Mouse (Mus musculus) layer of hippocampus, adult 9-10 months (tissue): ENCODE results near the gene E2f4.

Source experiments
- DNase-seq: peaks from one replicate; pipeline ENCODE4 v3.0.0; 2022; ENCODE audit warnings: low spot score

The E2f4 gene

GRCm38 (mm10) chr8:105294776-105295175 is 2.7 kb upstream of the E2f4 start:
- DNase-seq: no peak

- DNase-seq: no peak
These were observed 2.2 kb upstream of the E2f4 start for GRCm38 (mm10) chr8:105295256-105295655.

- DNase-seq: no peak
These were observed 1.4 kb upstream of the E2f4 start, which contains the start of gene Exoc3l for GRCm38 (mm10) chr8:105295895-105296573. TSS of gene Exoc3l (minus strand) at chr8:105296101.

- DNase-seq: no peak
These were observed 1.1 kb downstream of the E2f4 start for GRCm38 (mm10) chr8:105298351-105299252.

GRCm38 (mm10) chr8:105299962-105300361 is 2.5 kb downstream of the E2f4 start:
- DNase-seq: no peak

- DNase-seq: no peak
These were observed 5.9 kb downstream of the E2f4 start for GRCm38 (mm10) chr8:105303396-105303795.

GRCm38 (mm10) chr8:105303874-105304273 is 6.4 kb downstream of the E2f4 start:
- DNase-seq: no peak

GRCm38 (mm10) chr8:105304325-105305210 is 7.1 kb downstream of the E2f4 start:
- no peak for DNase-seq

- DNase-seq: no peak
These were observed 8.0 kb downstream of the E2f4 start, which contains the start of gene Elmo3 for GRCm38 (mm10) chr8:105305211-105306145. TSS of gene Elmo3 (plus strand) at chr8:105305601.

- DNase-seq: no peak
These were observed 8.8 kb downstream of the E2f4 start for GRCm38 (mm10) chr8:105306146-105306691.

- no peak for DNase-seq
These were observed 10.2 kb downstream of the E2f4 start for GRCm38 (mm10) chr8:105307670-105308069.

GRCm38 (mm10) chr8:105308428-105308827 is 11.0 kb downstream of the E2f4 start:
- no peak for DNase-seq

- no peak for DNase-seq
These were observed 11.8 kb downstream of the E2f4 start for GRCm38 (mm10) chr8:105309142-105309847.

- DNase-seq: no peak
These were observed 12.7 kb downstream of the E2f4 start for GRCm38 (mm10) chr8:105310118-105310517.

- no peak for DNase-seq
These were observed 14.3 kb downstream of the E2f4 start for GRCm38 (mm10) chr8:105311718-105312117.

- DNase-seq: no peak
These were observed 15.5 kb downstream of the E2f4 start for GRCm38 (mm10) chr8:105312891-105313481.

GRCm38 (mm10) chr8:105313622-105314402 is 16.3 kb downstream of the E2f4 start:
- DNase-seq: no peak

GRCm38 (mm10) chr8:105315073-105315769 is 17.8 kb downstream of the E2f4 start:
- no peak for DNase-seq
